In the genomic region with DNA sequence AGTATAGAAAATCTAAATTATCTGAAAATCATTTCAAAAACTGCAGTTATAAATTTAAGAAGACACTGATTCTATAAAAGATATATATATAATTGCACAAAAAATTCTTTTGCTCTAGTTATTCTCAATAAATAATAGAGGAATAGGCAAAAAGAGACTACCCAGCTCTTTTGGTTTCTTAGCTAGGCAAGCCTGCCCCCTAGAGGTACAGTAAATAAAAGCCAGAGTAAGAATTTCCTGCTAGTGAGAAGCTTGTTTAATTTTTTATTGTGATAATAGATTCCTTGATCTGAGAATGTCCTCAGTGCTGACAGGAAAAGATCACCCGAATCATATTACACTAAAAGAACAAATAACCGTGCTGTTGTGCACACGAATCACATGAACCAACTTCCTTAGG, we compare ENCODE assay signal across 10 mouse cellular contexts. TPM values are rescaled to one million over a fixed set of nuclear protein-coding genes. Genes with fewer than 3 reads are reported as not detected.
DNase-seq lines count a peak whose midpoint lies in the region; ATAC-seq lines count a peak whose summit lies in the region.
"Had no signal": no experiment of that assay in that cellular context is flagged by ENCODE, and none has a peak within 500 bp of the region (broad histone marks: within the 10 kb centered on the region; RNA-seq: fewer than 3 reads in every experiment).

No protein-coding gene starts in this region.

- no peak overlapping the region for H3K9ac ChIP-seq in forebrain, embryonic 13.5 days
- H3K9ac ChIP-seq: heart, embryonic 13.5 days; liver, embryonic 15.5 days had no signal

- no peak for ATAC-seq in CD4-positive, CD25-positive, alpha-beta regulatory T cell, adult 4 months
- no peak for ATAC-seq in forebrain, embryonic 13.5 days

- peaks cover 27% of the 10 kb centered on the region; the same call in 1 of the 2 replicates for H3K27me3 ChIP-seq in forebrain, embryonic 13.5 days

- 26% methylated on average over 3 of the region's 3 CpGs for WGBS in forebrain, embryonic 13.5 days

- no peak overlapping the region for H3K4me2 ChIP-seq in forebrain, embryonic 13.5 days
- H3K4me2 ChIP-seq: heart, embryonic 13.5 days; liver, embryonic 15.5 days had no signal

- H3K27ac ChIP-seq in forebrain, embryonic 13.5 days = no peak overlapping the region
- H3K27ac ChIP-seq: heart, embryonic 13.5 days; liver, embryonic 15.5 days had no signal

- no peaks in the 10 kb centered on the region for H3K4me1 ChIP-seq in forebrain, embryonic 13.5 days
- H3K4me1 ChIP-seq: heart, embryonic 13.5 days; liver, embryonic 15.5 days had no signal

- peak; percentile 45 for DNase-seq in CD4-positive, CD25-positive, alpha-beta regulatory T cell, adult 2 months (ENCODE audit: low read depth, low spot score)
- peak; percentile 6 for DNase-seq in kidney, postnatal 14 days
- DNase-seq in kidney, adult 11 months = no peak
- peak; percentile 58 for DNase-seq in 3T3-L1 (ENCODE audit: low read depth, low spot score)
- peak; percentile 47 for DNase-seq in embryo, embryonic 10.5 days (ENCODE audit: low spot score)
- no peak for DNase-seq in adrenal gland, adult 8-10 months

- H3K9me3 ChIP-seq in forebrain, embryonic 13.5 days (replicated peaks) = no peaks in the 10 kb centered on the region
- H3K9me3 ChIP-seq: heart, embryonic 13.5 days; liver, embryonic 15.5 days had no signal

- H3K36me3 ChIP-seq in forebrain, embryonic 13.5 days (ENCODE audit: poor library complexity, severe bottlenecking) = no peaks in the 10 kb centered on the region
- H3K36me3 ChIP-seq: heart, embryonic 13.5 days; liver, embryonic 15.5 days had no signal

- H3K4me3 ChIP-seq in forebrain, embryonic 13.5 days = no peak overlapping the region
- H3K4me3 ChIP-seq: heart, embryonic 13.5 days; liver, embryonic 15.5 days had no signal

RNA-seq across cellular contexts. Expression of a gene that starts 43.8 kb away (rescaled TPM):
- polyA plus RNA-seq in CD4-positive, CD25-positive, alpha-beta regulatory T cell, adult 4 months (2017; shearing (Covaris generic)) = 10 to 100 TPM; 28.3 to 32.7 TPM
- total RNA-seq in adrenal gland, adult 8-10 months (2022) = 10 to 100 TPM; 51.0 to 67.6 (median 62.5) TPM
- polyA plus RNA-seq in forebrain, embryonic 13.5 days (2015; fragmentation: Nextera tagmentation; extraction: Ambion mirVana) = 30.0 and 33.6 TPM in 2 replicates

Comparison
In these comparisons a context has a peak if more than half of its experiments do, and no peak if none do; other contexts are left out.
1. DNase-seq: peak in CD4-positive, CD25-positive, alpha-beta regulatory T cell, adult 2 months (single experiment), kidney, postnatal 14 days (single experiment), 3T3-L1 (single experiment) and embryo, embryonic 10.5 days (single experiment); none in kidney, adult 11 months (single experiment) and adrenal gland, adult 8-10 months (single experiment).